Mouse (Mus musculus): ENCODE measurements around the gene Atg13.

GRCm38 (mm10) chr2:91655827-91656226 lies 54.5 kb downstream of the Atg13 start:
- TF ChIP-seq FLI1 (IDR thresholded peaks at IDR 0.05; ENCODE audit: low read length) (no peak), GATA1 (IDR thresholded peaks at IDR 0.05; ENCODE audit: borderline replicate concordance, low read length) (no peak)
